Mouse (Mus musculus) erythroblast, embryonic 14.5 days (primary cell): Measurements from ENCODE around the gene Pcsk1. TPM values are rescaled to one million over a fixed set of nuclear protein-coding genes. Genes with fewer than 3 reads are reported as not detected.

Experiments
- H3K27me3 ChIP-seq: 2 replicates; pipeline ENCODE4 v1.6.1; 2012; ENCODE audit warnings: inconsistent platforms; ENCODE audit not compliant: control insufficient read depth
- H3K36me3 ChIP-seq: 2 replicates; pipeline ENCODE4 v1.6.1; 2012; ENCODE audit warnings: mild to moderate bottlenecking, inconsistent platforms; ENCODE audit not compliant: control insufficient read depth
- H3K4me1 ChIP-seq: 2 replicates; pipeline ENCODE4 v1.6.1; 2012; ENCODE audit warnings: inconsistent platforms; ENCODE audit not compliant: control insufficient read depth
- H3K4me3 ChIP-seq: replicated peaks from 2 replicates; pipeline ENCODE3; 2012; ENCODE audit warnings: moderate library complexity, mild to moderate bottlenecking, inconsistent platforms
- H3K9me3 ChIP-seq: 2 replicates; pipeline ENCODE4 v1.6.1; 2012; ENCODE audit warnings: low read length, inconsistent platforms, mixed read lengths; ENCODE audit not compliant: control insufficient read depth
- GATA1 ChIP-seq: IDR thresholded peaks from 2 replicates; pipeline ENCODE4 v1.6.1; 2012; ENCODE audit warnings: low read length, inconsistent platforms, mixed read lengths
- TAL1 ChIP-seq: IDR thresholded peaks from 3 replicates; pipeline ENCODE4 v1.6.1; 2012; ENCODE audit warnings: low read length, inconsistent platforms, mixed read lengths
- polyA plus RNA-seq: library from polyadenylated mRNA; stranded (reverse); fragments of >175 nt; gene quantifications from 2 replicates; pipeline ENCODE4 v1.2.3, GENCODE M21; 2012

The Pcsk1 gene
- polyA plus RNA-seq, 1 experiment, result not detected

DNA sequence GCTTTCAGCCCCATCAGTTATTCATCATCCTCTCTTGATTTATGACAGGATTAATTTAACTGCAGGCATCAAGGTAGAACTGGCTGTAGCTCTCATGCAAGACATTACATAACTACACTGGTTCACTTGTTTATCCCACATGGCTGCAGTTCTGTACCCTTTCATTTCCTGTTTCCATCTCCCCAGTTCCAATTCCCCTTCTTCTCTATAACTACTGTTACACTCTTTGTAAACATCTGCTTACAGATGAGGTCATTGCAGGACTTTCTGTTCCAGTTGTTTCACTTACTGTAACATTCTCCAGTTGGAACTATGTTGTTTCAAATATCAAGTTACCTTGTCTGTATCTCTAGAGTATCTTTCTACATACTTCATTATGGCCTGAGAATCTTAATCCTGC, 46.2 kb downstream of the Pcsk1 start:
- 0 out of 2 replicates have a peak, but pooled peaks cover 2% of the 10 kb centered on the region for H3K9me3 ChIP-seq
- H3K4me3 ChIP-seq, result no peak overlapping the region
- H3K4me1 ChIP-seq, result no peaks in the 10 kb centered on the region
- no peaks in the 10 kb centered on the region for H3K36me3 ChIP-seq
- no peaks in the 10 kb centered on the region for H3K27me3 ChIP-seq
- TF ChIP-seq TAL1 (no peak), GATA1 (no peak)

DNA sequence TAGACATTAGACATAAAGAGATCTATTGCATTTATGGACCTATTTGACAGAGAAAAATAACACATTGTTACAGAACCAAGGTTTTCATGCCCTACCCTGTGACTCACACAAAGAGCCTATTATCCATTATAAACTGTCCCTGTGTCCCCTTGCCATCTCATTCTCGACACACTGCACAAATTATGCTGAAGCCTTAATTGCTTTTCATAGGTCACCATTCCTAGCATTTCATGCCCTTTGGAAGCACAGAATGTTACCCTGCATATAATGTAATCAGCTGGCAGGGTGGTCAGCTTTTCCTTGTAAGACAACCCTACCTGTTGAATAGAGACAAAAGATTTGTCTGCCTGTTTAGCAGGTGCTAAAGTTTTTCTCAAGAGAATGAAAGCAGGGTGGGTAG, 71.0 kb downstream of the Pcsk1 start:
- no peaks in the 10 kb centered on the region for H3K9me3 ChIP-seq
- H3K36me3 ChIP-seq, result no peaks in the 10 kb centered on the region
- no peaks in the 10 kb centered on the region for H3K4me1 ChIP-seq
- TF ChIP-seq GATA1 (no peak), TAL1 (no peak)
- H3K4me3 ChIP-seq, result no peak overlapping the region
- H3K27me3 ChIP-seq, result no peaks in the 10 kb centered on the region

DNA sequence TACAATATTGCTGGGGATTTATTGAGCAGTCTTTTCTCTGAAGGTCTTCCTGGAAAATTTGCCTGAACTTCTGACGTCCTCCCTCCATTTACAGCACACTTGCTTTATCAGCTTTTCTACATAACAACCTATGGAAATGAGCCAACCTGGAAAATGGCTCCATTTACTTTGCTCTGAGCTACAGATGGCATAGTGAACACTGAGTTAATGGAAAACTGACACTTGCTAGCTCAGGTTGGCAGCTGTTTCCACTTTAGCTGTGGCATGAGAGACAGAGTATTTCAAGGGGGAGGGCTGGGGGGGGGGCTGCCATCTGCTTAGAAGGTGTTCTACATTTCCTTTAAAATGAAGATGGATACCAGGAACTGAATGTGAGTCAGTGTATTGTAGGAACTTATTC, 73.8 kb downstream of the Pcsk1 start:
- TF ChIP-seq GATA1, result no peak
- TF ChIP-seq TAL1, result no peak

More for the DNA sequence above, 73.8 kb downstream of the Pcsk1 start:
- Histone ChIP-seq H3K4me1 (no peaks in the 10 kb centered on the region), H3K9me3 (no peaks in the 10 kb centered on the region), H3K36me3 (no peaks in the 10 kb centered on the region), H3K27me3 (no peaks in the 10 kb centered on the region), H3K4me3 (no peak overlapping the region)
